Mouse (Mus musculus) hindbrain, postnatal 0 days (tissue): ENCODE data around the gene Hist1h3c. TPM values are rescaled to one million over a fixed set of nuclear protein-coding genes. Genes with fewer than 3 reads are reported as not detected.

Experiments
- ATAC-seq: fragments of 200-750 bp; cut with Nextera tagmentation; 2 replicates; pipeline ENCODE4 v1.8.0; 2017; ENCODE audit warnings: mild to moderate bottlenecking, moderate TSS enrichment, moderate library complexity
- DNase-seq: peaks from one replicate; pipeline ENCODE4 v3.0.0-alpha.2; 2015; ENCODE audit warnings: low spot score
- H3K27ac ChIP-seq: fragments of 300-500 bp; sonication (generic); 2 replicates; pipeline ENCODE4 v1.5.1; 2014; ENCODE audit warnings: mild to moderate bottlenecking
- H3K27me3 ChIP-seq: fragments of 300-500 bp; sonication (generic); 2 replicates; pipeline ENCODE4 v1.6.1; 2014; ENCODE audit warnings: low read length, mixed read lengths; ENCODE audit not compliant: insufficient read depth
- H3K36me3 ChIP-seq: fragments of 300-500 bp; sonication (generic); 2 replicates; pipeline ENCODE4 v1.6.1; 2014; ENCODE audit warnings: low read length, mixed read lengths; ENCODE audit not compliant: insufficient read depth
- H3K4me1 ChIP-seq: fragments of 300-500 bp; sonication (generic); 2 replicates; pipeline ENCODE4 v1.6.1; 2014; ENCODE audit warnings: antibody characterized with exemption, low read length, mixed read lengths; ENCODE audit not compliant: insufficient read depth
- H3K4me2 ChIP-seq: fragments of 300-500 bp; sonication (generic); 2 replicates; pipeline ENCODE4 v1.6.1; 2014; ENCODE audit warnings: low read depth, mild to moderate bottlenecking, low read length, moderate library complexity, mixed read lengths
- H3K4me3 ChIP-seq: fragments of 300-500 bp; sonication (generic); 2 replicates; pipeline ENCODE4 v1.5.1; 2014; ENCODE audit warnings: low read length
- H3K9ac ChIP-seq: fragments of 300-500 bp; sonication (generic); replicated peaks from 2 replicates; pipeline ENCODE4 v1.6.1; 2014; ENCODE audit warnings: mild to moderate bottlenecking, low read length, moderate library complexity, mixed read lengths
- H3K9me3 ChIP-seq: fragments of 300-500 bp; sonication (generic); 2 replicates; pipeline ENCODE4 v1.6.1; 2016; ENCODE audit warnings: low read length, mixed read lengths
- CTCF ChIP-seq: IDR thresholded peaks from 2 replicates; pipeline ENCODE4 v1.5.1; 2016; ENCODE audit warnings: antibody characterized with exemption, control low read depth, low read depth
- WGBS: fragments of 180-500 bp; shearing (Covaris S2); extraction: QIAGEN DNeasy Blood & Tissue Kit; methylation state at CpG from one replicate; pipeline ENCODE4 v1.1.7; 2014; 5-methylcytosine and 5-hydroxymethylcytosine counted together
- polyA plus RNA-seq: library from polyadenylated mRNA; unstranded; fragments of >200 nt; fragmentation: Nextera tagmentation; extraction: Ambion mirVana; gene quantifications from 2 replicates; pipeline ENCODE4 v1.2.1, GENCODE M21; 2015
- total RNA-seq: library from RNA; depleted of rRNA; stranded (reverse); fragments of >200 nt; gene quantifications from 2 replicates; pipeline ENCODE4 v1.2.3, GENCODE M21; 2014

The Hist1h3c gene
- total and polyA plus RNA-seq, 2 experiments from 2014 or later, result 1.6 to 1,362 TPM

GRCm38 (mm10) chr13:23739922-23740252 lies 5.5 kb downstream of the Hist1h3c start:
- ATAC-seq (no peak), DNase-seq (no peak)
- under 1% methylated on average over 14 of the region's 14 CpGs for WGBS
- H3K4me2 ChIP-seq, result peak overlapping the region; percentile 98
- peak overlapping the region; percentile 52 for H3K4me3 ChIP-seq
- no peaks in the 10 kb centered on the region for H3K27me3 ChIP-seq
- peak overlapping the region; percentile 94 for H3K27ac ChIP-seq
- H3K36me3 ChIP-seq, result no peaks in the 10 kb centered on the region
- peak overlapping the region; percentile 74 for H3K9ac ChIP-seq
- TF ChIP-seq CTCF, result no peak
- peaks cover 6% of the 10 kb centered on the region; the same call in 1 of the 2 replicates for H3K4me1 ChIP-seq
- no peaks in the 10 kb centered on the region for H3K9me3 ChIP-seq

- H3K4me2 ChIP-seq, result peak overlapping the region; percentile 98
- TF ChIP-seq CTCF, result no peak
- peak overlapping the region; percentile 94 for H3K27ac ChIP-seq
- peak overlapping the region; percentile 52 for H3K4me3 ChIP-seq
- H3K9ac ChIP-seq, result peak overlapping the region; percentile 74
- ATAC-seq (peak; percentile 93), DNase-seq (peak; percentile 97)
- no peaks in the 10 kb centered on the region for H3K36me3 ChIP-seq
- H3K9me3 ChIP-seq, result no peaks in the 10 kb centered on the region
- H3K4me1 ChIP-seq, result peaks cover 6% of the 10 kb centered on the region; the same call in 1 of the 2 replicates
- no peaks in the 10 kb centered on the region for H3K27me3 ChIP-seq
- WGBS, result under 1% methylated on average over 39 of the region's 39 CpGs
These were observed 6.1 kb downstream of the Hist1h3c start for GRCm38 (mm10) chr13:23739069-23739921.

GRCm38 (mm10) chr13:23738677-23739068 lies 6.7 kb downstream of the Hist1h3c start, which contains the start of gene Hist1h1c:
TSS of gene Hist1h1c (plus strand) at chr13:23738808.
- H3K9ac ChIP-seq, result peak within 1 kb of the TSS; percentile 74
- no peak for TF ChIP-seq CTCF
- peak within 1 kb of the TSS; percentile 98 for H3K4me2 ChIP-seq
- H3K27me3 ChIP-seq, result no peaks in the 10 kb centered on the region
- WGBS, result under 1% methylated on average over 33 of the region's 38 CpGs
- H3K9me3 ChIP-seq, result no peaks in the 10 kb centered on the region
- ATAC-seq, result peak; percentile 95
- peak within 1 kb of the TSS; percentile 94 for H3K27ac ChIP-seq
- H3K4me3 ChIP-seq, result peak within 1 kb of the TSS; percentile 52
- DNase-seq, result peak; percentile 93
- H3K36me3 ChIP-seq, result no peaks in the 10 kb centered on the region
- peaks cover 6% of the 10 kb centered on the region; the same call in 1 of the 2 replicates for H3K4me1 ChIP-seq

GRCm38 (mm10) chr13:23738041-23738440 lies 7.4 kb downstream of the Hist1h3c start:
- Histone ChIP-seq H3K4me1 (peaks cover 6% of the 10 kb centered on the region; the same call in 1 of the 2 replicates), H3K27ac (peak overlapping the region; percentile 94), H3K9me3 (no peaks in the 10 kb centered on the region), H3K9ac (peak overlapping the region; percentile 74; the same call in 1 of the 2 replicates), H3K4me2 (peak overlapping the region; percentile 98), H3K36me3 (no peaks in the 10 kb centered on the region), H3K4me3 (peak overlapping the region; percentile 52; the same call in 1 of the 2 replicates), H3K27me3 (no peaks in the 10 kb centered on the region)
- ATAC-seq (no peak), DNase-seq (no peak)
- no peak for TF ChIP-seq CTCF
- 25% methylated on average over 4 of the region's 4 CpGs for WGBS

- no peak overlapping the region for H3K4me3 ChIP-seq
- no peaks in the 10 kb centered on the region for H3K36me3 ChIP-seq
- H3K27me3 ChIP-seq, result no peaks in the 10 kb centered on the region
- H3K9me3 ChIP-seq, result no peaks in the 10 kb centered on the region
- H3K4me2 ChIP-seq, result no peak overlapping the region
- H3K27ac ChIP-seq, result no peak overlapping the region
- no peak for ATAC-seq
- WGBS, result 88% methylated on average over 5 of the region's 5 CpGs
- DNase-seq, result no peak
- peaks cover 6% of the 10 kb centered on the region; the same call in 1 of the 2 replicates for H3K4me1 ChIP-seq
- TF ChIP-seq CTCF, result no peak
- no peak overlapping the region for H3K9ac ChIP-seq
These were observed 8.3 kb downstream of the Hist1h3c start for GRCm38 (mm10) chr13:23737091-23737490.

- no peak overlapping the region for H3K27ac ChIP-seq
- no peaks in the 10 kb centered on the region for H3K9me3 ChIP-seq
- no peak overlapping the region for H3K4me3 ChIP-seq
- H3K36me3 ChIP-seq, result no peaks in the 10 kb centered on the region
- TF ChIP-seq CTCF, result peak; percentile 88
- H3K4me1 ChIP-seq, result no peaks in the 10 kb centered on the region
- ATAC-seq (0 out of 2 replicates have a peak, but pooled peaks have one; percentile 49), DNase-seq (peak; percentile 72)
- 23% methylated on average over 8 of the region's 8 CpGs for WGBS
- no peak overlapping the region for H3K9ac ChIP-seq
- no peak overlapping the region for H3K4me2 ChIP-seq
- no peaks in the 10 kb centered on the region for H3K27me3 ChIP-seq
These were observed 13.1 kb downstream of the Hist1h3c start for GRCm38 (mm10) chr13:23732156-23732804.
